Mouse (Mus musculus) kidney, postnatal 36 days (tissue): ENCODE data around the gene Msln.

Source experiments
- DNase-seq, 2 experiments: peaks; one replicate each; pipeline ENCODE4 v3.0.0; 2021 to 2022; ENCODE audit warnings: mixed read lengths in 2 of 2

Msln gene

GRCm38 (mm10) chr17:25754241-25754640 is at the start of gene Msln:
Gene Msln, minus strand, starts transcription at chr17:25754378.
- no peak for DNase-seq

DNA sequence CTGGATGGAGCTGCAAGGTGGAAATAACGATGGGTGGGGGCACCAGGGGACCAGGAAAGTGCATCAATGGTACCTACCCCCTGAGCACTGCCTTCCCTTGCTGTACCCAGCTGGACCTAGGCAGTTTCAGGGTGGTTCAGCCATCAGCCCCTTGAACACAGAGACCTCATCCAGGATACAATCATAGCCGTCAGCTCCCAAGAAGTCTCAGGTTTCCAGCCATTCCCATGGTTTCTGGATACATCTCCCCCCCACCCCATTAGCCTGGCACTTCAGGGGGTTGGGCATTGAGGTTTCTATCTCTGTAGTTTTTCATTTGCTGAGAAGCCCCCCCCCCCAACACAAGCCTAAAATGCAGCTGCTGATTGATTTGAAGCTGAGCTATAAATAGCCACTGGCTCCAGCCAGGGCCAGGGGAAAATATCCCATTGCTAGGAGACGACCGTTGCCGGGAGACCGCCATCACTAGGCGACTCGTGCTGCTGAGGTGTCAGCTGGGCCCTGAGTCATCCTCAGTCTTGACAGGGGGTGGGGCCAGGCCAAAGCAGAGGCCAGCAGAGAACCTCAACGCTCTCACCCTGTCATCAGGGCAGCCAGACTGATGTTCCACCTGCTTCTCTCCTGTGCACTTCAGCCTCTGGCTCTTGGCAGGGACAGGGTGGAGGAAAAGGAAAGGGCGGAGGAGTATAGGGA is 48.8 kb upstream of the Msln start:
- no peak for DNase-seq

- peak; percentile 80 to 81 for DNase-seq
Measured at GRCm38 (mm10) chr17:25801029-25801428, 46.9 kb upstream of the Msln start.

DNA sequence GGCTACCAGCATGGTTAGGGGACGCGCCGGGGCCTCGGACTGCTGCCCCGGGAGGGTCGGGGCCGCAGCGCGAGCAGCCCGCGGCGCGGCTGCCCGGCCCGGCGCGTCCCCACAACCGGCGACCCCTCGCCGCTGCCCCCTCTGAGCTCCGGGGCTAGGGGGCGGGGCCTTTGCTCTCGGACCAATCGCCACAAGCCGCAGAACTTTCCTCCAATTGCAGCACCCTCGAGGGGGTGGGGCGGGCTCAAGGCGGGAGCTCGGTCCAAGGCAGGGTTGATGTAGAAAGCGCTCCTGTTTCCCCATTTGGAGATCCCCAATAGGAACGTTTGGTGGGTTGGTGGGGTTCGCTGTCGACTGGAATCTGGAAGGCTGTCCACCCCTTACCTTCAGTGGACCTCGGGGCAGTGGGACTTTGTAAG is 42.8 kb upstream of the Msln start, which contains the start of gene Metrn:
Metrn (minus strand) TSS at position 186 of the 419 bp plus-strand sequence.
- DNase-seq, result peak; percentile 92 to 97

- peak; percentile 52 to 72 for DNase-seq
Measured at GRCm38 (mm10) chr17:25796211-25796771, 42.1 kb upstream of the Msln start.

DNA sequence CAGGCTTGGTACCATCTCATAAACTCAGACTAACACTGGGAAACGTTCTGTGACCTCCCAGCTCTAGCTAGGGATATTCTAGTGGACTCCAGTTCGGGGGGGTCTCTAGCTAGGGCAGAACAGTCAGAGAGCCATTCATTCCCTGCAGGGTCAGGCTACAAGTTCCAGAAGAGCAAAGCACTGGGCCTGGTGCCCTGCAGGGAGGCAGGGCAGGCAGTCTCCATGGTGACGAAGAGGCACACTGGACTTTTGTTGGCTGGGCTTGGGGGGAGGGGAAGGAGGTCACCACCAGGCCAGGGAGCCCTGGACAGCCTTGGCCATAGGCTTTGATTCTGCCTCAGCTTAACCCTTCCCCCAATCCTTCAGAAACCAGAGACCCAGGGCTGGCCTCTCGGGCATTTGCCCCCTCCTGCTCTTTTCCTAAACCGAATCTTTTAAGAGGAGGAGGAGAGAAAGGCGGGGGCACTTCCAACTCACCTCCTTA is 41.5 kb upstream of the Msln start, which contains the start of gene AC134908.4:
AC134908.4 (minus strand) TSS at position 51 of the 484 bp plus-strand sequence.
- peak; percentile 79 to 83 for DNase-seq

DNA sequence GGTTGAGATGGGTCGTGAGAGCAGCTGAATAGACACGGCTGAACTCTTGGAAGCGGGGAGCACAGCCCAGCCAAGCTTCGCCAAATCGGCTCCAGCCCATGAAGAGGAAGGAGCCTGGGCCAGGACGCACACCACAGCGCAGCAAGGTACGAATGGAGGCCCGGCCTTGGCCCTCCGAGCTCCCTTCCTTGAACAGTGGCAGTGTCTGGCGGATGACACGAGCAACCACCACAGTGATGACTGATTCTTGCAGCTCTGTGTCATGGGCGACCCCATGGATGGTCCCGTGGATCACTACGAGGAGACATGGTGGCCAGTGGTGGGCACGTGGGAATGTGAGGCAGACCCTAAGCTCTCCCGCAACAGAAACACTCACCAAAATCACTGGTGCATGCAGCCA is 40.8 kb upstream of the Msln start:
- DNase-seq, result no peak

GRCm38 (mm10) chr17:25794197-25794596 is 40.0 kb upstream of the Msln start:
- no peak for DNase-seq

GRCm38 (mm10) chr17:25792615-25793014 is 38.4 kb upstream of the Msln start, which contains the start of gene Fam173a:
Gene Fam173a, minus strand, starts transcription at chr17:25792901.
- peak; percentile 89 for DNase-seq

GRCm38 (mm10) chr17:25791843-25792527 is 37.8 kb upstream of the Msln start:
- DNase-seq, result peak; percentile 77 to 88

GRCm38 (mm10) chr17:25791320-25791842 is 37.2 kb upstream of the Msln start:
- no peak for DNase-seq

DNA sequence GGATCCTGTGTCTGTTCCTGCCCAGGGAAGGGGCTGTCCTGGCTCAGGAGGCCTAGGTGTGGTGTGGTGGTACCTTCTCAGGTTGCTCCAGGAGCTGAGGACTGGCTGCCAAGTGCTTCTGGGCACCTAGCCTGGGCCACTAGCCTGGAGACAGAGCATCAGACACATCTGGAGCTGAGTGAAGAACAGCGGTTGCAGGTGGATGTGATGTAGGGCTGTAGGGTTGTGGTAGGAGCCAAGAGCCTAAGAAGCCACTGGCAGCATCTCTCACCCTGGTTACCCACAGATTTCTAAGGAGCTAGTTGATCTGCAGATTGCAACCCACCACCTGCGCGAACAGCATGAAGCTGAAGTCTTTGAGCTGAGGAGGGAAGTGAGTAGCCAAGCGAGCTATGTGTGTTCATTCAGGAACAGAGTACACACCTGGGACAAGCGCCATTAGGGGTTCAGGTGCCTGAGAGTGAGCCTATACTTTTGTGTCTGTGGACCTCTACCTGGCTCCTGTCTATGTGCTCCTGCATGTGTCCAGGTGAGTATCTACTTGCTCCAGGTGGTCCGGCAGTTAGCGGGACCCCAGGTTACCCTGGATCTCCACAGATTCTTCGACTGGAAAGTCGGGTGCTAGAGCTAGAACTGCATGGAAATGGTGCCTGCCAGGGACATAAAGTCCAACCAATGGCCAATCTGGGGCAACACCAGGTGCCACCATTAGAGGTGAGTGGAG is 32.8 kb upstream of the Msln start:
- DNase-seq, result no peak

DNA sequence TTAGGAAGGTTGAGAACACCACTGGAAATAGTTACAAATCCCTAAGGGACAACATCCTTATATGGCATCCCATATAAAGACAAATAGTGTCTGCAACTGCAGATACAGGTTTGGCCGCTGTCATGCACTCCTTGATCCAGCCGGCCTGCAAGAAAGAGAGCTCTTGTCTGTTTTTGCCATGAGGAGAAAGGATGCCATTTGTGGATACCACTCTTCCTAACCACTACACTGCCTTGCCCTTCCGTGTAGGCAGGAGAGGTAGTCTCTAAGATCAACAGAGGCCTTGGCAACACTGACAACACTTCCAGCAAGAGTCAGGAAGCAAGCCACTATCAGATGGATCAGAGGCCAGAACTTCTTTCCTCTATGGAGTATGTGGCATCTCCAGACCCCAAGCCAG is 32.1 kb upstream of the Msln start, which contains the start of gene Ccdc78:
Ccdc78 (plus strand) TSS at position 301 of the 400 bp plus-strand sequence.
- DNase-seq, result no peak

- DNase-seq, result peak; percentile 97 to 99
Measured at GRCm38 (mm10) chr17:25785281-25785745, 31.1 kb upstream of the Msln start, which contains the start of gene Haghl. Gene Haghl, minus strand, starts transcription at chr17:25785673.

GRCm38 (mm10) chr17:25783861-25784574 is 29.8 kb upstream of the Msln start:
- no peak for DNase-seq

- peak; percentile 33 to 68 for DNase-seq
Measured at GRCm38 (mm10) chr17:25783086-25783485, 28.9 kb upstream of the Msln start.

DNA sequence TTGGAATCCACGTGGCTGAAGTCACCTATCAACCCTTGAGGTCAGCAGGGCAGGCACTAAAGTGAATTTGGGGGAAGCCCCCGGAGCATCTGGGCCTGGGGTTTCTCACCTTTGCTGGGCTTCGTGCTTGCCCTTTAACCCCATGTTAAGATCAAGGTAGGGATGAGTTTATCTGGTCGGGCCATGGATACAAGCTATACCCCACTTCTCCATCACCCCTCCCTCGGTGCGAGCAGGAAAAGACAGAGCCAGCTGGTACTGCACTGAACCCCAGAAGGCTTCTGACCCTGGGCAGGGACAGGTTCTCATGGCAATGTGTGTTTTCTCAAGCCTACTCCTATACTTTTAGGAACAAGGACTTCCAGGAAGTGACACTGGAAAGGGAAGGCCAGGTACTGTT is 27.2 kb upstream of the Msln start:
- DNase-seq, result no peak

DNA sequence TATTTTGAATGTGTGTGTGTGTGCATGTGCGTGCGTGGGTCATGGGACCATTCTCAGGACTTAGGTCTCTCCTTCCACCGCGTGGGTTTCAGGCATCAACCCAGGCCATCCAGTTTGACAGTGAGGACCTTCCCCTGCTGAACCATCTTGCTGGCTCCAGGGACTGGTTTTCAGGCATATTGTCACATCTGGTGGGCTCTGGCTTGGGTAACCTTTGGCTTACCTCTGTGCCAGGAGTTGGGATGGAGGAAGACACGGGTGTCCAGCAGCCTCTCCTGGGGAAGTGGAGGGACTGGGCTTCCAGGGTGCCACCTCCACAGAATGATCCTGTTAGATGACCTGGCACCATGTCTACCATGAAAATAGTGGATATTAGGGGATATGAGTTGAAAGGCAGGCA is 23.8 kb upstream of the Msln start:
- no peak for DNase-seq

DNA sequence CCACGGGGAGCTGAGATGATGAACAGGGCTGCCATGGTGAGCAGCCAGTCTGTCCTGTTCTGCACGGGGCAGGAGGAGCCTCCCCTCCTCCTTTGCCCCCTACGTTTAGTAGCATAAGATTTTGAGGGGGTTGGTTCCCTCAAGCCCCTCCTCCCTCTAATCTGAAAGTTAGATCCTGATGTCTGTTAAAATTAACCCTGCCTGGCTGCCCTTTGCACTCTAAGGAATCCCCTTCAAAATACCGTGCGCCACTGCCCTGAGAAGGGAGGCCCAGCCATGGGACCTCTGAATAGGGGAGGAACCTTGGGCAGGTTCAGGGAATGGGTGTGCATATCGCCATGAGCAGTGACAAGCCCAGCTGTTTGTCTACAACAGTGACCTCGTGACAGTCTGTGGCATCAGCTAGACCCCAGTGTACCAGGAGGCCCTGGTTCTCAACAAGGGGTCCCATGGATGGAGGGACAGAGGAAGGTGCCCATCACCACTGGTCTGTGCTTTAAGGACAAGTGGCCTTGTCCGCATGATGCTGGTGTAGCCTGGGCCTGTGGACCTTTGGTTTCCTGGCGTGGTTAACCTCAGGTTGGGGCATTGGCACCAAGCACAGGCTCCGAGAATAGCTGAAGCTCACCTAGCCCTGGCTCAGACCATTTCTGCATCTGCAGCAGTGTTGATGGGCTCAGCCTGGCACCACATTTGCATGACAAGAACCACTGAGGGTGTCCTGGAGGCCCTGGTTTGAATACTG is 21.3 kb upstream of the Msln start:
- peak; percentile 53 to 67 for DNase-seq

- DNase-seq, result peak; percentile 97 to 99
Measured at GRCm38 (mm10) chr17:25773549-25774120, 19.5 kb upstream of the Msln start, which contains the start of gene Narfl. Gene Narfl, plus strand, starts transcription at chr17:25773776.
